Mouse (Mus musculus): Measurements from ENCODE around the gene Gm18596.
"Not testable (repeated sequence)": the region's sequence is repeated elsewhere in the genome, so short reads cannot be mapped to it uniquely, and the experiment has no call there.

DNA sequence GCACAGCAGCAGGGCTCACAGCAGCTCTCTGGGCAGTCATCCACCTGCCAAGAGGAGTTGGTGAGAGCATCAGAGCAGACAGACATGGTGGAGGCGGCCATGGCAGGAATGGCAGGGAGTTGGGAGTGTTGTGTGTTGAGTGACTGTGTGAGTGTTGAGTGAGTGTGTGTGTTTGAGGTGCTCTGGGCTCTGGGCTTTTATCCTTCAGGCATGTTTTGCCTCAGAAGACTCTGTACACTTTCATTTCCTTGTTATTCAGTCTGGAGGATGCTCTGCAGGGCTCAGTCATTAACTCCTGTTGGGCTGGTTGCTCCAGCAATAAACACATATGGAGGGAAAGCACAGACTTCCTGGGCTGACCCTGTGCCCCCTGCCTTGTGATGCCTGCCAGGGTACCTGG is 28.8 kb upstream of the Gm18596 start, which contains the start of gene Gm3238:
- TF ChIP-seq MAX (IDR thresholded peaks at IDR 0.05; ENCODE audit: low read depth); MYOG (IDR thresholded peaks at IDR 0.05; ENCODE audit: control insufficient read depth in 1 of 3, insufficient read depth in 1 of 3, insufficient read length in 2 of 3, low read depth in 2 of 3); USF1 (IDR thresholded peaks at IDR 0.05; ENCODE audit: low read depth); POLR2A (IDR thresholded peaks at IDR 0.05; ENCODE audit: insufficient read length, low read depth); MYOD1 (IDR thresholded peaks at IDR 0.05; ENCODE audit: control insufficient read depth in 1 of 3, insufficient read length in 2 of 3, low read depth in 2 of 3): not testable (repeated sequence)
